Mouse (Mus musculus): ENCODE results near the gene Snorc.

DNA sequence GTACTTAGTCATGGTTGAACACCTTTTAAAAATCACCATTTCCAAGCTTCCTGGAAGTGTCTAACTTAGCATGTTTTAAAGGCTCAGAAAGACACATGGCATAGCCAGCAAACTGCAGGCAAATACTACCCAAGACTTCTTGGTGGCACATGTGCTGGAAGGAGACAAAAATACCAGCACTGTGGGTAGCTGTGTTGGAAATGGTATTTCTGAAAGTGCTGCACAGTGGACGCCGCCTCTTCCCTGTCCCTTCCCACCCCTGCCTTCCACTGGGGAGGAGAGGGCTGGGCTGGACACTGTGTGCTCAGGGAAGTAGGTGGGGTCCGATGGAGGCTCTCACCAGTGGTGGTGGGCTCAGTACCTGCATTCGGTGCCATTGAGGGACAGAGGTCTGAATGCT lies 35.5 kb downstream of the Snorc start:
- TF ChIP-seq CTCF (IDR thresholded peaks at IDR 0.05; ENCODE audit: low read depth) (no peak), EP300 (IDR thresholded peaks at IDR 0.05; ENCODE audit: low read depth) (no peak)
